Mouse (Mus musculus): ENCODE results near the gene Rnaseh2a.

Gene Rnaseh2a

GRCm38 (mm10) chr8:84967532-84968304 is 1.8 kb downstream of the Rnaseh2a start:
- no peak for DNase-seq (ENCODE audit: extremely low read depth, insufficient read length, low spot score)

DNA sequence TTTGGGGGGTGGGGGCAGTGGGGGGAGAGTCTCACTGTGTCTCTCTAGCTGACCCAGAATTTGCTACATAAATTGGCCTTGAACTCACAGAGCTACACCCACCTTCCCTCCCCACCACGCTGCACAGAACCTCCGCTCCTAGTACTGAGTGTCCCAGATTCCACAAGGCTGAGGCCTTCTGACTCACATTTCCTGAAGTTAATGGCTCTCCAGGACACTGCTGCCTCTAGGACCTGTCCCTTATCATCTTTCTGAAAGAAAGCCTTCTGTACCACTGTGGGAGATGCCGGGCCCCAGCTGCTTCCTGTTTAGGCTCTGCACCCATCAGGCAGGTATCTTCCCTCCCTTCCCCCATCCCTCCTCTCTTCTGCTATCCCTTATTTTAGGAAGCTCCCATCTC is 3.0 kb downstream of the Rnaseh2a start:
- DNase-seq (ENCODE audit: extremely low read depth, insufficient read length, low spot score): no peak

GRCm38 (mm10) chr8:84965731-84966291 is 3.8 kb downstream of the Rnaseh2a start:
- peak; percentile 99 for DNase-seq (ENCODE audit: extremely low read depth, insufficient read length, low spot score)

- no peak for DNase-seq (ENCODE audit: extremely low read depth, insufficient read length, low spot score)
Measured at GRCm38 (mm10) chr8:84963952-84964351, 5.6 kb downstream of the Rnaseh2a start.

GRCm38 (mm10) chr8:84959811-84960210 is 9.8 kb downstream of the Rnaseh2a start:
- peak; percentile 77 for DNase-seq (ENCODE audit: extremely low read depth, insufficient read length, low spot score)

- DNase-seq (ENCODE audit: extremely low read depth, insufficient read length, low spot score): peak; percentile 64
Measured at GRCm38 (mm10) chr8:84956768-84957167, 12.8 kb downstream of the Rnaseh2a start.

GRCm38 (mm10) chr8:84952612-84953255 is 16.8 kb downstream of the Rnaseh2a start:
- DNase-seq (ENCODE audit: extremely low read depth, insufficient read length, low spot score): peak; percentile 74

DNA sequence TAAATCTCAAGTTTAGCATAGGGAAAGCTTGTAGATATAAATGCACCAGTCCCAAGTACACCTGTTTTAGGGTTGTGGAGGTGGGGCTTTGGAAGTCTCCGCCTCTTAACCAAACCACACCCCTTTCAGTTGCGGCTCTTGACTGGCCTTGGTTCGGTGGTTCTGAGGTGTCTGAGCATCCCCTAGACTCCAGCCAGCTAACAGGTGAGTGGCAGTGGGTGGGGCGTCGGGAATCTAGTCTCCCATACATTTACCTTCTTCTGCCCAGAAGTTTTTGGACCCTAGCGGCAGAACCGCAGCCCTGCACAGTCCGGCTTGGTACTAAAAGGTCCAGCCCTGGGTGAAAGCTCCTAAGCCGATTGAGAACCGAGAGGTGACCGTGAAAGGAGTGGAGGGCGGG is 19.8 kb downstream of the Rnaseh2a start:
- no peak for DNase-seq (ENCODE audit: extremely low read depth, insufficient read length, low spot score)

GRCm38 (mm10) chr8:84947241-84947545 is 22.4 kb downstream of the Rnaseh2a start:
- DNase-seq (ENCODE audit: extremely low read depth, insufficient read length, low spot score): no peak

- DNase-seq (ENCODE audit: extremely low read depth, insufficient read length, low spot score): no peak
Measured at GRCm38 (mm10) chr8:84946528-84947240, 22.9 kb downstream of the Rnaseh2a start, which contains the start of gene Rtbdn. TSS of gene Rtbdn (plus strand) at chr8:84946991.

GRCm38 (mm10) chr8:84945633-84946527 is 23.7 kb downstream of the Rnaseh2a start:
- no peak for DNase-seq (ENCODE audit: extremely low read depth, insufficient read length, low spot score)

DNA sequence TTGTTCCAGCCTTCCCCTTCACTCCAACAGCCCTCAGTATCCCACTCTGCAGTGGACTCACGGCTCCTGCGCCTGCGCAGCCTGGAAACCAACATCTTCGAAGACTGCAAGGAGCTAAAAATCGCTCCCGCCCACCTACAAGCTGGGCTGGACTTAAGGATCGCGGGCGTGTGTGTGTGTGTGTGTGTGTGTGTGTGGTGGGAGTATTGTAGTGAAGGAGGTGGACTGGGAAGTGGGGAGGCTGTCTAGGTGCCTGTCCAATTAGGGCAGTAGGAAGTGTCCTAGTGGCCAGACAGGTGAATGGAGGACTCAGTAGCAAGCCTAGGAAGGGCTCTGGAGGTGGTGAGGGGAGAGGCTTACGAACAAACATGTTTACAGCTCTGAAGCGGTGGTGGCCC is 24.3 kb downstream of the Rnaseh2a start:
- DNase-seq (ENCODE audit: extremely low read depth, insufficient read length, low spot score): no peak

GRCm38 (mm10) chr8:84944478-84945160 is 24.9 kb downstream of the Rnaseh2a start:
- DNase-seq (ENCODE audit: extremely low read depth, insufficient read length, low spot score): no peak

GRCm38 (mm10) chr8:84943699-84944098 is 25.9 kb downstream of the Rnaseh2a start:
- no peak for DNase-seq (ENCODE audit: extremely low read depth, insufficient read length, low spot score)

DNA sequence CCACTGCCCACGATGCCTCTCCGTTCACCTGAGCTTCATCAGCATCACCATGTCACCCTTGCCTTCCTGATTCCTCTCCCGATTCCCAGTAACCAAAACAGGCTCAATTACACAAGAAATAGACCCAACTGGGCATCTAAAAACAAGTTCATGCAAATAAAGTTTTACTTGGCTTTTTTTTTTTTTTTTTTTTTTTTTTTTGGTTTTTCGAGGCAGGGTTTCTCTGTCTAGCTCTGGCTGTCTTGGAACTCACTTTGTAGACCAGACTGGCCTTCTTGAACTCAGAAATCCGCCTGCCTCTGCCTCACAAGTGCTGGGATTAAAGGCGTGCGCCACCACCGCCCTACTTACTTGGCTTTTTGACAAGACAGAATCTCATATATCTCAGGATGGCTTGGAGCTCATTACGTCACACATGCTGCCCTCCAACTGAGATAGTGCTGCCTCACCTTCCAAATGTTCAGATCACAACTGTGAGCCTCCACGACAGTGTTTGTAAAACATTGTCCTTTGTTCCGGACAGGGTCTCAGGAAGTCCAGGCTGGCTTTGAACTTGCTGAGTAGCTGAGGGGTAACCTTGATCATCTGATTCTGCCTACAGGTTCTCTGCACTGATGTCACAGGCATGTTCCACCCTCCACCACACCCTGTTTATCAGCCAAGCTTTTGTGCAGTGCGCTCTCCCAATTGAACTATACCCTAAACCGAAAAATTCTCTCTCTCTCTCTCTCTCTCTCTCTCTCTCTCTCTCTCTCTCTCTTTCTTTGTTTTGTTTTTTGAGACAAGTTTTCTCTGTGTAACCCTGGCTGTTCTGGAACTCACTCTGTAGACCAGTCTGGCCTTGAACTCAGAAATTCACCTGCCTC is 31.7 kb downstream of the Rnaseh2a start:
- no peak for DNase-seq (ENCODE audit: extremely low read depth, insufficient read length, low spot score)

GRCm38 (mm10) chr8:84936962-84937546 is 32.5 kb downstream of the Rnaseh2a start, which contains the start of gene Mast1:
TSS of gene Mast1 (minus strand) at chr8:84937359.
- DNase-seq (ENCODE audit: extremely low read depth, insufficient read length, low spot score): no peak

- DNase-seq (ENCODE audit: extremely low read depth, insufficient read length, low spot score): no peak
Measured at GRCm38 (mm10) chr8:84936041-84936961, 33.3 kb downstream of the Rnaseh2a start.

Measured in 3134 (cell line).